Mouse (Mus musculus): ENCODE measurements around the gene Ints5. TPM values are rescaled to one million over a fixed set of nuclear protein-coding genes. Genes with fewer than 3 reads are reported as not detected.
"Not testable (repeated sequence)": the region's sequence is repeated elsewhere in the genome, so short reads cannot be mapped to it uniquely, and the experiment has no call there.

Ints5 gene
- total and polyA plus RNA-seq, 2 experiments from 2014 or later = 20.2 to 37.8 TPM

- H3K9ac ChIP-seq (replicated peaks; ENCODE audit: low read length, poor library complexity, severe bottlenecking) = no peak overlapping the region
- no peak for DNase-seq (ENCODE audit: low spot score)
- no peak for TF ChIP-seq CTCF (IDR thresholded peaks at IDR 0.05)
- H3K4me2 ChIP-seq (ENCODE audit: low read depth, low read length, poor library complexity, severe bottlenecking) = no peak overlapping the region
- H3K27me3 ChIP-seq (ENCODE audit: insufficient read depth, low read length) = no peaks in the 10 kb centered on the region
- no peaks in the 10 kb centered on the region for H3K4me1 ChIP-seq (ENCODE audit: insufficient read depth, low read length)
- H3K27ac ChIP-seq (ENCODE audit: low read depth, low read length) = no peak overlapping the region
- no peak overlapping the region for H3K4me3 ChIP-seq (ENCODE audit: low read depth, low read length)
- H3K9me3 ChIP-seq (ENCODE audit: low read length) = no peaks in the 10 kb centered on the region
- 68% methylated on average over 10 of the region's 10 CpGs for WGBS
- peaks cover 12% of the 10 kb centered on the region for H3K36me3 ChIP-seq (ENCODE audit: insufficient read depth, low read length)
- no peak for ATAC-seq (ENCODE audit: low FRiP score)
Measured at GRCm38 (mm10) chr19:8852236-8852928, 40.4 kb upstream of the Ints5 start.

GRCm38 (mm10) chr19:8853117-8853516 lies 39.7 kb upstream of the Ints5 start:
- Histone ChIP-seq H3K4me2 (ENCODE audit: low read depth, low read length, poor library complexity, severe bottlenecking) (no peak overlapping the region), H3K27me3 (ENCODE audit: insufficient read depth, low read length) (no peaks in the 10 kb centered on the region), H3K4me1 (ENCODE audit: insufficient read depth, low read length) (no peaks in the 10 kb centered on the region), H3K27ac (ENCODE audit: low read depth, low read length) (no peak overlapping the region), H3K9me3 (ENCODE audit: low read length) (no peaks in the 10 kb centered on the region), H3K36me3 (ENCODE audit: insufficient read depth, low read length) (peaks cover 7% of the 10 kb centered on the region), H3K4me3 (ENCODE audit: low read depth, low read length) (no peak overlapping the region), H3K9ac (replicated peaks; ENCODE audit: low read length, poor library complexity, severe bottlenecking) (no peak overlapping the region)
- TF ChIP-seq CTCF (IDR thresholded peaks at IDR 0.05) = no peak
- DNase-seq (ENCODE audit: low spot score) (no peak), ATAC-seq (ENCODE audit: low FRiP score) (no peak)
- 84% methylated on average over 3 of the region's 3 CpGs for WGBS

- 44% methylated on average over 4 of the region's 4 CpGs for WGBS
- Histone ChIP-seq H3K9me3 (ENCODE audit: low read length) (no peaks in the 10 kb centered on the region), H3K4me2 (ENCODE audit: low read depth, low read length, poor library complexity, severe bottlenecking) (no peak overlapping the region), H3K9ac (replicated peaks; ENCODE audit: low read length, poor library complexity, severe bottlenecking) (no peak overlapping the region), H3K36me3 (ENCODE audit: insufficient read depth, low read length) (no peaks in the 10 kb centered on the region), H3K4me3 (ENCODE audit: low read depth, low read length) (no peak overlapping the region), H3K4me1 (ENCODE audit: insufficient read depth, low read length) (no peaks in the 10 kb centered on the region), H3K27me3 (ENCODE audit: insufficient read depth, low read length) (no peaks in the 10 kb centered on the region), H3K27ac (ENCODE audit: low read depth, low read length) (no peak overlapping the region)
- DNase-seq (ENCODE audit: low spot score) (peak; percentile 42), ATAC-seq (ENCODE audit: low FRiP score) (no peak)
- TF ChIP-seq CTCF (IDR thresholded peaks at IDR 0.05) = peak; percentile 70
Measured at GRCm38 (mm10) chr19:8857689-8858088, 35.1 kb upstream of the Ints5 start.

GRCm38 (mm10) chr19:8859018-8859417 lies 33.8 kb upstream of the Ints5 start:
- WGBS = 11% methylated on average over 1 of the region's 1 CpGs
- no peak for DNase-seq (ENCODE audit: low spot score)
- ATAC-seq (ENCODE audit: low FRiP score) = no peak
- no peaks in the 10 kb centered on the region for H3K27me3 ChIP-seq (ENCODE audit: insufficient read depth, low read length)
- peak; percentile 57 for TF ChIP-seq CTCF (IDR thresholded peaks at IDR 0.05)
- H3K9ac ChIP-seq (replicated peaks; ENCODE audit: low read length, poor library complexity, severe bottlenecking) = no peak overlapping the region
- no peak overlapping the region for H3K27ac ChIP-seq (ENCODE audit: low read depth, low read length)
- H3K36me3 ChIP-seq (ENCODE audit: insufficient read depth, low read length) = no peaks in the 10 kb centered on the region
- no peaks in the 10 kb centered on the region for H3K9me3 ChIP-seq (ENCODE audit: low read length)
- H3K4me3 ChIP-seq (ENCODE audit: low read depth, low read length) = no peak overlapping the region
- H3K4me1 ChIP-seq (ENCODE audit: insufficient read depth, low read length) = no peaks in the 10 kb centered on the region
- no peak overlapping the region for H3K4me2 ChIP-seq (ENCODE audit: low read depth, low read length, poor library complexity, severe bottlenecking)

GRCm38 (mm10) chr19:8864265-8864664 lies 28.5 kb upstream of the Ints5 start:
- Histone ChIP-seq H3K27ac (ENCODE audit: low read depth, low read length) (no peak overlapping the region), H3K4me3 (ENCODE audit: low read depth, low read length) (no peak overlapping the region), H3K36me3 (ENCODE audit: insufficient read depth, low read length) (no peaks in the 10 kb centered on the region), H3K27me3 (ENCODE audit: insufficient read depth, low read length) (no peaks in the 10 kb centered on the region), H3K9me3 (ENCODE audit: low read length) (no peaks in the 10 kb centered on the region), H3K9ac (replicated peaks; ENCODE audit: low read length, poor library complexity, severe bottlenecking) (no peak overlapping the region), H3K4me1 (ENCODE audit: insufficient read depth, low read length) (no peaks in the 10 kb centered on the region), H3K4me2 (ENCODE audit: low read depth, low read length, poor library complexity, severe bottlenecking) (no peak overlapping the region)
- no peak for TF ChIP-seq CTCF (IDR thresholded peaks at IDR 0.05)
- no peak for DNase-seq (ENCODE audit: low spot score)
- WGBS = 81% methylated on average over 6 of the region's 6 CpGs
- no peak for ATAC-seq (ENCODE audit: low FRiP score)

GRCm38 (mm10) chr19:8870381-8870780 lies 22.4 kb upstream of the Ints5 start:
- H3K9me3 ChIP-seq (ENCODE audit: low read length); H3K4me2 ChIP-seq (ENCODE audit: low read depth, low read length, poor library complexity, severe bottlenecking); H3K4me3 ChIP-seq (ENCODE audit: low read depth, low read length); H3K27ac ChIP-seq (ENCODE audit: low read depth, low read length); ATAC-seq (ENCODE audit: low FRiP score); DNase-seq (ENCODE audit: low spot score); H3K4me1 ChIP-seq (ENCODE audit: insufficient read depth, low read length); H3K9ac ChIP-seq (replicated peaks; ENCODE audit: low read length, poor library complexity, severe bottlenecking); H3K27me3 ChIP-seq (ENCODE audit: insufficient read depth, low read length): not testable (repeated sequence)
- H3K36me3 ChIP-seq (ENCODE audit: insufficient read depth, low read length) = peaks cover 19% of the 10 kb centered on the region
- WGBS = 66% methylated on average over 3 of the region's 3 CpGs

All from midbrain, postnatal 0 days (tissue).